Mouse (Mus musculus) cerebellum, postnatal 4 days (tissue): ENCODE measurements at regions not wholly inside any gene's neighbourhood (a gene's known extent, or its start where the extent isn't known, plus 50 kb on each side); places are given as distances from the start of the nearest gene placed in this dataset.
A peak's percentile ranks its signal among the peaks of the same experiment; 100 is the strongest.
"Not testable (repeated sequence)": the region's sequence is repeated elsewhere in the genome, so short reads cannot be mapped to it uniquely, and the experiment has no call there.

Source experiments
- DNase-seq, 2 experiments: peaks; one replicate each; pipeline ENCODE4 v3.0.0; 2022; ENCODE audit warnings: low spot score in 2 of 2, mixed read lengths in 1 of 2

- DNase-seq: no peak
Observed at GRCm38 (mm10) chr8:52444366-52444765, 1067.2 kb upstream of the Aga start.

GRCm38 (mm10) chr8:52451761-52452160, 1059.8 kb upstream of the Aga start:
- DNase-seq: not testable (repeated sequence)

GRCm38 (mm10) chr8:52455617-52456016, 1055.9 kb upstream of the Aga start:
- DNase-seq: no peak

GRCm38 (mm10) chr8:52456271-52456670, 1055.3 kb upstream of the Aga start:
- DNase-seq: no peak

GRCm38 (mm10) chr8:52502396-52502795, 1009.1 kb upstream of the Aga start:
- no peak for DNase-seq

GRCm38 (mm10) chr8:52511790-52512189, 999.7 kb upstream of the Aga start:
- no peak for DNase-seq

- no peak for DNase-seq
Observed at GRCm38 (mm10) chr8:52543364-52543763, 968.2 kb upstream of the Aga start.

GRCm38 (mm10) chr8:52571166-52571832, 940.2 kb upstream of the Aga start:
- DNase-seq: peak in 1 of 2 experiments; percentile 42
